Mouse (Mus musculus) limb, embryonic 14.5 days (tissue): ENCODE data around the gene Pcolce. TPM values are rescaled to one million over a fixed set of nuclear protein-coding genes. Genes with fewer than 3 reads are reported as not detected.

Source experiments
- ATAC-seq: fragments of 200-750 bp; cut with Nextera tagmentation; 2 replicates; pipeline ENCODE4 v1.8.0; 2017; ENCODE audit warnings: low read depth, moderate number of reproducible peaks, moderate TSS enrichment; ENCODE audit not compliant: low FRiP score
- DNase-seq: peaks from one replicate; pipeline ENCODE4 v3.0.0-alpha.2; 2015; ENCODE audit warnings: low spot score
- H3K27ac ChIP-seq: fragments of 300-500 bp; sonication (generic); replicated peaks from 2 replicates; pipeline ENCODE4 v1.5.1; 2014; ENCODE audit warnings: low read depth, mild to moderate bottlenecking, low read length, moderate library complexity, mixed read lengths
- H3K27me3 ChIP-seq: fragments of 300-500 bp; sonication (generic); 2 replicates; pipeline ENCODE4 v1.6.1; 2014; ENCODE audit warnings: low read length, mixed read lengths; ENCODE audit not compliant: control insufficient read depth, insufficient read depth
- H3K36me3 ChIP-seq: fragments of 300-500 bp; sonication (generic); 2 replicates; pipeline ENCODE4 v1.6.1; 2014; ENCODE audit warnings: mild to moderate bottlenecking, low read length, moderate library complexity, mixed read lengths; ENCODE audit not compliant: control insufficient read depth, insufficient read depth
- H3K4me1 ChIP-seq: fragments of 300-500 bp; sonication (generic); 2 replicates; pipeline ENCODE4 v1.6.1; 2014; ENCODE audit warnings: antibody characterized with exemption, low read length, mixed read lengths; ENCODE audit not compliant: control insufficient read depth, insufficient read depth
- H3K4me2 ChIP-seq: fragments of 300-500 bp; sonication (generic); replicated peaks from 2 replicates; pipeline ENCODE4 v1.6.1; 2014; ENCODE audit warnings: low read depth, mild to moderate bottlenecking, low read length, moderate library complexity; ENCODE audit not compliant: severe bottlenecking
- H3K4me3 ChIP-seq: fragments of 300-500 bp; sonication (generic); replicated peaks from 2 replicates; pipeline ENCODE4 v1.5.1; 2014; ENCODE audit warnings: low read length
- H3K9ac ChIP-seq: fragments of 300-500 bp; sonication (generic); 2 replicates; pipeline ENCODE4 v1.6.1; 2014; ENCODE audit warnings: mild to moderate bottlenecking, low read depth, low read length, moderate library complexity; ENCODE audit not compliant: severe bottlenecking
- H3K9me3 ChIP-seq: fragments of 300-500 bp; sonication (generic); 2 replicates; pipeline ENCODE4 v1.6.1; 2016; ENCODE audit warnings: low read length; ENCODE audit not compliant: control insufficient read depth
- POLR2A ChIP-seq: fragments of 200-500 bp; IDR thresholded peaks from 2 replicates; pipeline ENCODE4 v1.8.0; 2012; ENCODE audit warnings: inconsistent platforms, mild to moderate bottlenecking, moderate library complexity, borderline replicate concordance; ENCODE audit not compliant: insufficient read depth, insufficient read length; ENCODE audit errors: extremely low read depth
- WGBS: fragments of 180-500 bp; shearing (Covaris S2); extraction: QIAGEN DNeasy Blood & Tissue Kit; methylation state at CpG from one replicate; pipeline ENCODE4 v1.1.7; 2014; 5-methylcytosine and 5-hydroxymethylcytosine counted together
- polyA plus RNA-seq, 2 experiments: library from polyadenylated mRNA; depleted of rRNA in 1 of 2; stranded (reverse) in 1 of 2; unstranded in 1 of 2; fragments of >200 nt; fragmentation: Nextera tagmentation in 1 of 2; extraction: Ambion mirVana in 1 of 2; gene quantifications; 2 replicates each; pipeline versions ENCODE4 v1.2.1 to v1.2.3; 2012 to 2014

Pcolce gene
- polyA plus RNA-seq (2012; rRNA removed) (267 and 329 TPM in 2 replicates), polyA plus RNA-seq (2014; fragmentation: Nextera tagmentation; extraction: Ambion mirVana) (223 and 227 TPM in 2 replicates)

DNA sequence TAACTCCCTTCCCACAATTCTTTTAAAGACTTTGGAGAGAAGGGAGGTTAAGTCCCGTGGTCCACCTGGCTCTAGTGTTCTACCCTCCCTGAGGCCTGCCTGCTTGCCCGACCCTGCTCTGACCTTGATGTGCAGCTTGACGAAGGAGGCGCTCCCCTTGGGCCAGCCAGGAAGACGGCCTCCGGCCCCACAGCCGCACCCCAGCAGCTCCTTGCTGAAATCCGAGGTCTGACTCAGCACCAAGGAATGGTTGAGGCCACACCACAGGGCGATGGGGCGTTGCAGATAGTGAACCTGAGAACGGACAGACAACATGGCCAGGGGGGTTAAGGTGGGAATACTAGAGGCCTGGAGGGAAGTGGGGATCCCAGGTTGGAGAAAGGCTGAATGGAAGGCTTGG lies at the start of gene Pcolce:
Gene Pcolce, minus strand, starts transcription at position 235 of the 400 bp plus-strand sequence.
- ATAC-seq: no peak
- Histone ChIP-seq H3K27me3 (no peaks in the 10 kb centered on the region), H3K9me3 (no peaks in the 10 kb centered on the region), H3K27ac (no peak within 1 kb of the TSS), H3K4me2 (no peak within 1 kb of the TSS), H3K36me3 (no peaks in the 10 kb centered on the region), H3K9ac (no peak within 1 kb of the TSS), H3K4me1 (peaks cover 45% of the 10 kb centered on the region), H3K4me3 (no peak within 1 kb of the TSS)
- no peak for DNase-seq
- TF ChIP-seq POLR2A: no peak
- 53% methylated on average over 11 of the region's 11 CpGs for WGBS

DNA sequence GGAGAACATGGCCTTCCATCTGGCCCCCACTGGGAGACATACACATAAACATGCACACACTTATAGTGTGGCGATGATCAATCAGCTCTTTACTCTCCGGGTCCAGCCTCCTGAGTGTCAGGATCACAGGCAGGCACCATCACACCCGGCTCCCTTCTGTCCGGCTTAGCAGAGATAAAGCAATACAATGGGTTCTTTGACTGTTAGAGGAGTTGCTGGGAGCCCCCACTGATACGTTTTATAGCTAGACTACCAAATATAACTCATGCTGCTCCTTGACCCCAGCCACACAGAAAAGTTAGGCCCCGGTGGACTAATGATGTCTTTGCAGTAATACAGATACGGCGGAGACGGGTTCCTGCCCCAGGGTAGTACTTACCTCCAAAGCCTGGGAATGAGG lies 49.5 kb upstream of the Pcolce start:
- WGBS: 79% methylated on average over 9 of the region's 9 CpGs
- no peak for DNase-seq
- Histone ChIP-seq H3K36me3 (peaks cover 65% of the 10 kb centered on the region), H3K4me1 (no peaks in the 10 kb centered on the region), H3K9me3 (no peaks in the 10 kb centered on the region), H3K9ac (no peak overlapping the region), H3K4me2 (no peak overlapping the region), H3K27ac (no peak overlapping the region), H3K27me3 (no peaks in the 10 kb centered on the region), H3K4me3 (no peak overlapping the region)
- no peak for ATAC-seq
- no peak for TF ChIP-seq POLR2A

DNA sequence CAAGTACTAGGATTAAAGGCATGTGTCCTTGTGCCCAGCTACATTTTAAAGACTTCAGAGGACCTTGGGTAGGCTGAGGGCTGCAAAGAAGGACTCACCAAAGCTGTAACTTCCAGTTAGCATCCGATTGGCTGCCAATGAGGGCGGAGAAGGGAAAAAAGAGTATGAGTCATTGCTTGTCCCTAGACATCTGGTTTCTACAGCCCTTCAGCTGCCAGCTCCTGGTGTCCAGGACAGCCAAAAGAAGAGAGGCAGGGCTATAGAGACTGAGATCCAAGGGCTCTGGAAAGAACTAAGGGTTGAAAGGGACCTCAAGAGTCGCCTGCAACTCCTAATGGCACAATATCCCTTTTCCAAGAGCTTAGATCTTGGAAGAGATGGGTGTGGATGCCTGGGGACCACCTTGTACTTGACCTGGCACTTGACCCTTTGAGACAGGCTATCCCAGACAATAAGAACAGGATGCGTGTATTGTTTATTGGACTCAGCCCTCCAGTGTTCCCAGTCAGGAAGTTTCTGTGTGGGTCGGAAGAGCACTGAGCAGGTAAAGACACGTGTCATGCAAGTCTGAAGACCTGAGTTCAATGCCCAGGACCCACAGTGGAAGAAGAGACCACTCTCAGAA lies 46.6 kb upstream of the Pcolce start:
- no peaks in the 10 kb centered on the region for H3K27me3 ChIP-seq
- H3K4me3 ChIP-seq: no peak overlapping the region
- no peak for DNase-seq
- no peak for ATAC-seq
- H3K36me3 ChIP-seq: peaks cover 43% of the 10 kb centered on the region
- WGBS: 86% methylated on average over 6 of the region's 6 CpGs
- no peaks in the 10 kb centered on the region for H3K4me1 ChIP-seq
- no peaks in the 10 kb centered on the region for H3K9me3 ChIP-seq
- H3K9ac ChIP-seq: no peak overlapping the region
- TF ChIP-seq POLR2A: no peak
- H3K4me2 ChIP-seq: no peak overlapping the region
- H3K27ac ChIP-seq: no peak overlapping the region

- no peak overlapping the region for H3K4me2 ChIP-seq
- no peaks in the 10 kb centered on the region for H3K27me3 ChIP-seq
- no peak for TF ChIP-seq POLR2A
- no peaks in the 10 kb centered on the region for H3K9me3 ChIP-seq
- 35% methylated on average over 6 of the region's 6 CpGs for WGBS
- peaks cover 32% of the 10 kb centered on the region for H3K36me3 ChIP-seq
- no peak overlapping the region for H3K9ac ChIP-seq
- H3K4me3 ChIP-seq: no peak overlapping the region
- no peaks in the 10 kb centered on the region for H3K4me1 ChIP-seq
- H3K27ac ChIP-seq: no peak overlapping the region
- ATAC-seq: peak; percentile 69; the same call in 1 of the 2 replicates
- DNase-seq: peak; percentile 77
Measured at GRCm38 (mm10) chr5:137656977-137657376, 43.4 kb upstream of the Pcolce start.

GRCm38 (mm10) chr5:137654746-137655145 lies 41.2 kb upstream of the Pcolce start:
- H3K4me1 ChIP-seq: peaks cover 3% of the 10 kb centered on the region
- no peak overlapping the region for H3K4me3 ChIP-seq
- no peaks in the 10 kb centered on the region for H3K27me3 ChIP-seq
- H3K9me3 ChIP-seq: no peaks in the 10 kb centered on the region
- peaks cover 25% of the 10 kb centered on the region for H3K36me3 ChIP-seq
- no peak for DNase-seq
- no peak overlapping the region for H3K27ac ChIP-seq
- no peak for ATAC-seq
- 76% methylated on average over 7 of the region's 7 CpGs for WGBS
- no peak for TF ChIP-seq POLR2A
- H3K4me2 ChIP-seq: no peak overlapping the region
- no peak overlapping the region for H3K9ac ChIP-seq

DNA sequence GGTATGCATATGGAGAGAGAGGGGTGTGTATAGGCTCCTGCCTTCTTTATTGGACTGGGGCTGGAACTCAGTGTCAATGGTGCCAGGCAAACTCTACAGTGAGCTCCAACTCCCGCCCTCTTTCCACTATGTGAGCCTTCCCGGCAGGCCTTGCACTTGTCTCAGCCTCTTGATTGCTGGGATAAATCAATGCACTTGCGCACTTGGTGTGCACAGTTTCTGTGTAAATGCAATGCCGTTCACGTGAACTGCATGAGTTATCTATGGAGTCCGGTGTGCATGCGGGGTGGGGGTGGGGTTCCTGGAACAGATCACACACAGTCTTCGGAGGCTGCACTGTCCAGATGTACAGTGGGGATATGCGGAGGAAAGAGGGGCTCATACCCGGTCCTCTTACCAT lies 39.8 kb upstream of the Pcolce start:
- no peak for ATAC-seq
- no peak for DNase-seq
- peaks cover 22% of the 10 kb centered on the region; the same call in 1 of the 2 replicates for H3K36me3 ChIP-seq
- no peak overlapping the region for H3K4me2 ChIP-seq
- no peaks in the 10 kb centered on the region for H3K9me3 ChIP-seq
- H3K4me1 ChIP-seq: peaks cover 17% of the 10 kb centered on the region
- no peak overlapping the region for H3K4me3 ChIP-seq
- no peak overlapping the region for H3K27ac ChIP-seq
- no peak overlapping the region for H3K9ac ChIP-seq
- TF ChIP-seq POLR2A: no peak
- 91% methylated on average over 10 of the region's 10 CpGs for WGBS
- no peaks in the 10 kb centered on the region for H3K27me3 ChIP-seq
